Mouse (Mus musculus): ENCODE data around the gene Rcan2. TPM values are rescaled to one million over a fixed set of nuclear protein-coding genes. Genes with fewer than 3 reads are reported as not detected.

The Rcan2 gene
- polyA plus RNA-seq, 1 experiment = 194 TPM

DNA sequence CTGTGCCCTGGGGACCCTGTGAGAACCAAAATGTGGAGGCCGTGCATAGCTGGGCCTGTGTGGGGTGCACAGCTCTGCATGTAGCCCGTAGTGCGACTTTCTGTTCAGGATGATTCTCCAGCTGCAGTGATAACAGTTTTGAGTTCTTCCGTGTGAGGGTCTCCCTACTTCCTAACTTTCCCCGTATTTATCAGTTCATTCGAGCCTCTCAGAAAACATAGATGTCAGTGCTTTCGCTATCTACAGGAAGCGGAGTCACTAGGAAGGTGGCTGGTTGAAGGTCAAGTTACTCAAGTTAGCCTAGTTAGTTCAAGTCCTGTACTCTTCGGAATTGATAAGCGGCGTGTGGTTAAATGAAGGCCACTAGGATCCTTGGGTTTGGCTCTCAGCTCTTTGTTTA lies 130.6 kb downstream of the Rcan2 start:
- no peak overlapping the region for H3K27ac ChIP-seq (ENCODE audit: insufficient read depth, low read length)
- H3K4me3 ChIP-seq (ENCODE audit: insufficient read depth, low read length) = no peak overlapping the region
- H3K4me1 ChIP-seq (ENCODE audit: control insufficient read depth, insufficient read depth, low read length) = no peaks in the 10 kb centered on the region
- no peak for TF ChIP-seq POLR2A (IDR thresholded peaks at IDR 0.05; ENCODE audit: extremely low read depth, insufficient read depth, low read length)
- TF ChIP-seq CTCF (IDR thresholded peaks at IDR 0.05; ENCODE audit: extremely low read depth, insufficient read depth, low read length) = no peak

DNA sequence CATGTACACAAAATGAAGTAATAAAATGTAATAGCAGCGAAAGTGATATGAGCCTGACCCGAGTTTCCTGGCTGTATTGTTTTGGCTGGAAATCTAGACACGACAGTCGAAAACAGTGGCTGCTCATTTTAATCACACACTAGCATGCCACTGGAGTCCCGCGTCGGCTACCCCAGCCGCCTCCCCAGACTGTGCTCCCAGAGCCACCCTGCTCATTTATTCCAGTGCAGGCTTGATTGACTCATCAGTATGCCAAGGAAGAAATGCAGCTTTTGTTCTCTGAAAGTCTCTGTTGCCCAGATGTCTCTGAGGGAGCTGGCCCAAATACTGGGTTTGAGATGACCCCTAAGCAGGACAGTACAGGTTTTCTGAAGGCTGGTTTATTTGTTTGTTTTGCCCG lies 132.9 kb downstream of the Rcan2 start:
- Histone ChIP-seq H3K27ac (ENCODE audit: insufficient read depth, low read length) (no peak overlapping the region), H3K4me3 (ENCODE audit: insufficient read depth, low read length) (no peak overlapping the region), H3K4me1 (ENCODE audit: control insufficient read depth, insufficient read depth, low read length) (no peaks in the 10 kb centered on the region)
- TF ChIP-seq POLR2A (IDR thresholded peaks at IDR 0.05; ENCODE audit: extremely low read depth, insufficient read depth, low read length) (no peak), CTCF (IDR thresholded peaks at IDR 0.05; ENCODE audit: extremely low read depth, insufficient read depth, low read length) (no peak)

DNA sequence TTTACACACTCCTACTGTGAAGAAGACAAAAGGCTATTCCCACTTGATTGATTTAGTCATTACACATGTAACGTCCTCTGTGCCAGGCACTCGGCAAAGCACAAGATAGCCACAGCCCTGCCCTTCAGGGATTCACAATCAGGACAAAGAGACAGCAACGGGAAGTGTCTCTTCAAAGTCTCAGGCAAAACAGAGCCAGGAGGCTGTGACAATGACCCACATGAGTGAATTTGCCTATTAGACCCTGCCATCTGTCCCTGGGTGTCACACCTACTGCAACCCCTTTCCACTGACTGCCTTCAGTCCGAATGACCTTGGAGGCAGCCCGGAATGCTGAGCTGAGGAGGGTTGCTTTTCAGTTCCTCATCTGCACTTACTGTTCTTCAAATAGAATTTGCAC lies 151.1 kb downstream of the Rcan2 start:
- H3K4me1 ChIP-seq (ENCODE audit: control insufficient read depth, insufficient read depth, low read length) = peaks cover 4% of the 10 kb centered on the region; the same call in 1 of the 2 replicates
- H3K4me3 ChIP-seq (ENCODE audit: insufficient read depth, low read length) = peak overlapping the region; percentile 47; the same call in 1 of the 2 replicates
- peak overlapping the region; percentile 81 for H3K27ac ChIP-seq (ENCODE audit: insufficient read depth, low read length)
- TF ChIP-seq CTCF (IDR thresholded peaks at IDR 0.05; ENCODE audit: extremely low read depth, insufficient read depth, low read length) (no peak), POLR2A (IDR thresholded peaks at IDR 0.05; ENCODE audit: extremely low read depth, insufficient read depth, low read length) (no peak)

DNA sequence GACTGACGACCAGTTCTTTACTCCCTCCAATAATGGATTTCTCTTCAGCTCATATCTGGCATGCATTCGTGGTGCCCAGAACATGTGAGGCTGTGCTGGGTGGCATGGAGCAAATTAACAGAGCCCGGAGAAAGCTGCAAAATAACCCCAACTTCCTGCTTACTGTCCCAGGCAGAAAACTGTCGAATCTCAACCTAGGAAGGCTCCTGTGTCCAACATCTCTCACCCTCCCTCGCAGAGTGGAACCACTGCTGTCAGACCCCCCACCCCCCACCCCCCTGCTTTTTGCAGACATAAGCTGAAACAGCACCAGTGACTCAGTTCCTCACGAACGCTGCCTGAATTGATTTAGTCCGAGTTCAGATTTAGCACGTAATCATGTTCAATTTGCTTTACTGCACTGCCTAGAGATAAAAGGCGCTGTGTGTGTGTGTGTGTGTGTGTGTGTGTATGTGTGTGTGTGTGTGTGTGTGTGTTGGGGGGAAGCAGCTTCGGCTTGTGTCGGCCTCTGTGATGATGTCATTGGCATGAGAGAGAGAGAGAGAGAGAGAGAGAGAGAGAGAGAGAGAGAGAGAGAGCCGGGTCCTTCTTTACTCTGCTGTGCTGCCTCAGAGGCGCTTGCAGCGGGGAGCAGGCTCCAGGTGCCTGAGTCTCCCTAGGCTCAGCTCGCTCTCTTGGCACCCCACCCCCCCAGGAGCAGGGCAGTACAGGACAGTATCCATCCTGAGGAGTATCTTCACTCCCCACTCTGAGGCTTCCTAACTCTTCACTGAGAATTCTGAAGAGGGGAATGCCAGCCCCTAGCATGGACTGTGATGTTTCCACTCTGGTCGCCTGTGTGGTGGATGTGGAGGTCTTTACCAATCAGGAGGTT lies 151.7 kb downstream of the Rcan2 start:
- Histone ChIP-seq H3K27ac (ENCODE audit: insufficient read depth, low read length) (peak overlapping the region; percentile 81), H3K4me1 (ENCODE audit: control insufficient read depth, insufficient read depth, low read length) (peaks cover 4% of the 10 kb centered on the region; the same call in 1 of the 2 replicates), H3K4me3 (ENCODE audit: insufficient read depth, low read length) (peak overlapping the region; percentile 47)
- TF ChIP-seq CTCF (IDR thresholded peaks at IDR 0.05; ENCODE audit: extremely low read depth, insufficient read depth, low read length) (no peak), POLR2A (IDR thresholded peaks at IDR 0.05; ENCODE audit: extremely low read depth, insufficient read depth, low read length) (peak; percentile 39; the same call in 1 of the 2 replicates)

DNA sequence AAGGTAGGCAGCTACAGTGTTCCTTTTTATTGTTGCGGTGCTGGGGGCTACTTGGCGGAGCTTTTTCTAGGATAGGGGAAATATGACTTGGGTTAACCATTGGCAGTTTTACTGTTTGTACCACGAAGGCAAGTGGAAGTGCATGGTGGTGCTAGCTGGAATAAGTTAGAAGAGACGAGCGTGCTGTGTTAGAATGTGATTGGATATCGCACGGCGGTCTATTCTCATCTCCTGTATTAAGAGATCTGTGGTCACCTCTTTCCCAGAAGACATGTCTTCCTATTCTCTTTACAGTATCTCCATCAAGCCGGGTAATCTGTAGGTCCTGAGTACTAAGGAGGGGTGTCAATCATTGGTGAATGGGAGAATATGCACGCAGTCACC lies 152.4 kb downstream of the Rcan2 start:
- peaks cover 6% of the 10 kb centered on the region for H3K4me1 ChIP-seq (ENCODE audit: control insufficient read depth, insufficient read depth, low read length)
- H3K4me3 ChIP-seq (ENCODE audit: insufficient read depth, low read length) = peak overlapping the region; percentile 47
- peak overlapping the region; percentile 81 for H3K27ac ChIP-seq (ENCODE audit: insufficient read depth, low read length)
- TF ChIP-seq CTCF (IDR thresholded peaks at IDR 0.05; ENCODE audit: extremely low read depth, insufficient read depth, low read length) (no peak), POLR2A (IDR thresholded peaks at IDR 0.05; ENCODE audit: extremely low read depth, insufficient read depth, low read length) (no peak)

DNA sequence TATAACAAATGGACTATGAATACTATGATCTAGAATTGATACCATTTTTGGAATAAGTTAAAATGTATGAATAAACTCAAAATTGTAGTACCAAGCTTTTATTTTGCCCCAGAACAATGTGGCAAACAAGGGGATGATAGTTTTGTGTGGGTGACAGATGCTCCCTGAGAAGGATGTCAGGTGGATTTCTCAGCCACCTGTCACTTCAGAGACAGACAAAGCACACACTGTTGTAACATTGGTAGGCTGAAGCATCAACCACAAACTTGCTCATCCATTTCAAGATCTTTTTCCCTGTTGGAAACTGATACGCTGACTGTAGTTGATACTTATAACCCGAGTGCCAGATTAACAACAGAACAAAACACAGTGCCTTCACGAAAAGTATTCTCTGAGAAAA lies 158.6 kb downstream of the Rcan2 start:
- Histone ChIP-seq H3K27ac (ENCODE audit: insufficient read depth, low read length) (no peak overlapping the region), H3K4me3 (ENCODE audit: insufficient read depth, low read length) (no peak overlapping the region), H3K4me1 (ENCODE audit: control insufficient read depth, insufficient read depth, low read length) (peaks cover 6% of the 10 kb centered on the region)
- no peak for TF ChIP-seq POLR2A (IDR thresholded peaks at IDR 0.05; ENCODE audit: extremely low read depth, insufficient read depth, low read length)

- TF ChIP-seq CTCF (IDR thresholded peaks at IDR 0.05; ENCODE audit: extremely low read depth, insufficient read depth, low read length) = no peak
- no peak for TF ChIP-seq POLR2A (IDR thresholded peaks at IDR 0.05; ENCODE audit: extremely low read depth, insufficient read depth, low read length)
- Histone ChIP-seq H3K27ac (ENCODE audit: insufficient read depth, low read length) (no peak overlapping the region), H3K4me3 (ENCODE audit: insufficient read depth, low read length) (no peak overlapping the region), H3K4me1 (ENCODE audit: control insufficient read depth, insufficient read depth, low read length) (peaks cover 2% of the 10 kb centered on the region; the same call in 1 of the 2 replicates)
Observed at GRCm38 (mm10) chr17:43969943-43970342, 168.8 kb downstream of the Rcan2 start.

- Histone ChIP-seq H3K4me3 (ENCODE audit: insufficient read depth, low read length) (no peak overlapping the region), H3K27ac (ENCODE audit: insufficient read depth, low read length) (no peak overlapping the region), H3K4me1 (ENCODE audit: control insufficient read depth, insufficient read depth, low read length) (peaks cover 1% of the 10 kb centered on the region; the same call in 1 of the 2 replicates)
- TF ChIP-seq CTCF (IDR thresholded peaks at IDR 0.05; ENCODE audit: extremely low read depth, insufficient read depth, low read length) = no peak
- no peak for TF ChIP-seq POLR2A (IDR thresholded peaks at IDR 0.05; ENCODE audit: extremely low read depth, insufficient read depth, low read length)
Observed at GRCm38 (mm10) chr17:43977572-43977971, 176.4 kb downstream of the Rcan2 start.

DNA sequence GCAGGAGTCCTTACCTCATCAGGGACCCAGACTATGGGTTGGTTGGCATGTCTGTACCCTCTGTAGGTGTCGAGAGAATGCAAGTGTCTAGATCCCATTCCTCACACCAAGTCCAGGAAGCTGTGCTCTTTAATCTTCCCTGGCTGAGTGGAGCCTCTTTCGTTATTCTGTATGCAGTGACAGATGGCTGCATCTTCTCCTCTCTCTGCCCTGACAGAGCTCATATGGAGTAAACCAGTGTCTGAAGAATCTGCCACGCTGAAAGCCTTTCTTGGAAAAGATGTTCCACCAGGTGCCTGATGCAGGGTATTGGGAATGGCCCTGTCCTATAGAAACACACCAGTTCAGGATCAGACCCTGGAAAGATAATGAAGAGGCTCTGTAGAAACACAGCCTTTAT lies 178.8 kb downstream of the Rcan2 start:
- Histone ChIP-seq H3K4me1 (ENCODE audit: control insufficient read depth, insufficient read depth, low read length) (peaks cover 1% of the 10 kb centered on the region; the same call in 1 of the 2 replicates), H3K4me3 (ENCODE audit: insufficient read depth, low read length) (no peak overlapping the region), H3K27ac (ENCODE audit: insufficient read depth, low read length) (no peak overlapping the region)
- TF ChIP-seq POLR2A (IDR thresholded peaks at IDR 0.05; ENCODE audit: extremely low read depth, insufficient read depth, low read length) (no peak), CTCF (IDR thresholded peaks at IDR 0.05; ENCODE audit: extremely low read depth, insufficient read depth, low read length) (no peak)

DNA sequence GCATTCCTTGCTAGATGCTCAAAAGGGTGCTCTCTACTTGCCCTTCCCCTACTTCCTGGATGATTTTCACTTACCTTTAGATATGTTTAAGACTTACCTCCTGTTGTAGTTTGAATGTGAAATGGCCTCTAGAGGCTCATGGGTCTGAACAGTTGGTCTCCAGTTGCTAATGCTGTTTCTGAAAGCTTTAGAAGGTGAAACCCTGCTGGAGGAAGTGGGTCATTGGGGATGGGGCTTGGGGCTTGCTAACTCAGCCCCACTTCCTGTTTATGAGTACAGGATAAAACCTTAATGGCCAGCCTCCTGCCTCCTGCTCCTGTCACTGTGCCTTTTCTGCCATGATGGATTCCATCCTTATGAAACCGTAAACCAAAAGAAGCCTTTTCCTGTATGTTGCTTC lies 181.4 kb downstream of the Rcan2 start:
- H3K4me3 ChIP-seq (ENCODE audit: insufficient read depth, low read length) = no peak overlapping the region
- H3K27ac ChIP-seq (ENCODE audit: insufficient read depth, low read length) = no peak overlapping the region
- TF ChIP-seq CTCF (IDR thresholded peaks at IDR 0.05; ENCODE audit: extremely low read depth, insufficient read depth, low read length) (no peak), POLR2A (IDR thresholded peaks at IDR 0.05; ENCODE audit: extremely low read depth, insufficient read depth, low read length) (no peak)
- no peaks in the 10 kb centered on the region; the same call in 1 of the 2 replicates for H3K4me1 ChIP-seq (ENCODE audit: control insufficient read depth, insufficient read depth, low read length)
